Mouse (Mus musculus): Measurements from ENCODE around the gene Zfp618.

DNA sequence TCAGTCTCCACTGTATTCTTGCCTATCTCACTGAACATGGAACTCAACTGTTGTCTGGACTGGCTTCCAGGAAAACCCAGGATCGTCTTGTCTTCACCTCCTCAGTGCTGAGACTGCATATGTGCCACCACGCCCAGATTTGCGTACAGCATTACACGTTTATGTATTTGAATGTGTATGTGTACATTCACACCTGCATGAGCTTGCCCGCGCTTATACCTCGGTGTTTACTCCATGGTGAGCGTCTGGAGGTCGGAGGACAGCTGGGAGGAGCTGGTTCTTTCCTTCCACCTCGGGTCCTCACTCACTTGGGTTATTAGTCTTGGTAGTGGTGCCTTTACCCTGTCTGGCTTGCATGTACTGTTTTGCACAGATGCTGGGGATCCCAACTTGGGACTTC is 53.2 kb downstream of the Zfp618 start:
- TF ChIP-seq POLR2A (IDR thresholded peaks at IDR 0.05; ENCODE audit: insufficient read depth, low read depth, low read length) = no peak
- no peak for TF ChIP-seq CTCF (IDR thresholded peaks at IDR 0.05; ENCODE audit: insufficient read depth, low read depth, low read length)
